Mouse (Mus musculus): ENCODE data around the gene Anxa6. TPM values are rescaled to one million over a fixed set of nuclear protein-coding genes. Genes with fewer than 3 reads are reported as not detected.

The Anxa6 gene
- total RNA-seq, 2 experiments from 2014 or later: 15.1 to 16.3 TPM

GRCm38 (mm10) chr11:55032286-55032685 lies 959 bp downstream of the Anxa6 start:
- ATAC-seq (replicated peaks; ENCODE audit: low FRiP score, poor library complexity, severe bottlenecking): no peak

GRCm38 (mm10) chr11:55031991-55032280 lies 1.3 kb downstream of the Anxa6 start:
- no peak for ATAC-seq (replicated peaks; ENCODE audit: low FRiP score, poor library complexity, severe bottlenecking)

DNA sequence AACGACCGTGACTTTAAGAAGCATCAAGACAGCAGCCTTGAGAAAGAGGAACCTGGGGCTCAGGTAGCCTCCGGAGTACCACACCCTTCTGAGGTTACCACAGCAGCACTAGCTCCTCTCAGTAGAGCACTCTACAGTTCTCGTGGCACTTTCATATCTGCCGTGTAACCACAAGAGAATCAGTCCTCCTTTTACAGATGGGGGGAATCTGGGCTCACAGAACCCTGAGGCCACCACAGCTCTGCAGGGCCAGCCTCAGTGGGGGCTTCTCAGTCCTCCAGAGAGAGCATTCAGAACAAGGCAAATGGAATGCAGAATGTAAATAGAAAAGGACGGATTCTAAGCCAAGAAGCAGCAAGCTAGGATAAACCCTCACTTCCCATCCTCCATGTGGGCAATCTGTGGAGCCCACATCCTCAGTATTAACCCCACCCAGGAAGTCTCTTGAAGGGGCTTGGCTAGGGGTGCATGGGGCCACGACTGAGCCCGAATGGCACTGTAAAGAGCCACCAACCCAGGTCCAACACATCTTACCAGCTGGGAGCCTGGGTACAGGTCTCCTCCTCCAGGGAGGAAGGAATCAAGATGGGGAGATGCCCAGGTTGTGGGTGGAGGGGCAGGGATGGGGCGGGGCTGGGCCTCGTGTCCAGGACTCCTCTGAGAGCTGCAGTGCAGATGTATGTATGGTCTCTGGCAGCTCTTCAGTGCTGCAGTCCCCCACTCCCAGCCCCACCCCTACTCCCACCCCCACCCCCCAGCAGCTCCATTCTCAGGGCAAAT lies 1.8 kb downstream of the Anxa6 start:
- ATAC-seq (replicated peaks; ENCODE audit: low FRiP score, poor library complexity, severe bottlenecking): no peak

DNA sequence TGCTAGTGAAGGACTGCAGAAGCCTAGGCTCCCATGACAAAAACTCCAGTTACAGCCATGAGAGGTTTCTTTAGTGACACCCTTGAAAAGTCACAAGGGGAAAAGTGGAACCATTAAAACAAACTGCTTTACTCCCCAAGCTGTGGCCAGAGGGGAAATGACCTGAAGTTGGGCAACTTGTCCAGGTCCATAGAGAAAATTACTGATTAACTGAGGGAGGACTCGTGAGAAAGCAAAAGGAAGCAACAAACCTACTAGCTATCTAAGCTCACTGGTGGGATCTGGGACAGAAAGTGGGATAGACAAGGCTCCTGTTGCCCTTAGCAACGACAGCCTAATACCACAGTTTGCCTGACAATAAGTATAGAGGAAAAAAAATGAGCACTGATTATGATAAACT lies 4.7 kb downstream of the Anxa6 start:
- ATAC-seq (replicated peaks; ENCODE audit: low FRiP score, poor library complexity, severe bottlenecking): no peak

GRCm38 (mm10) chr11:55027204-55027855 lies 5.9 kb downstream of the Anxa6 start:
- no peak for ATAC-seq (replicated peaks; ENCODE audit: low FRiP score, poor library complexity, severe bottlenecking)

DNA sequence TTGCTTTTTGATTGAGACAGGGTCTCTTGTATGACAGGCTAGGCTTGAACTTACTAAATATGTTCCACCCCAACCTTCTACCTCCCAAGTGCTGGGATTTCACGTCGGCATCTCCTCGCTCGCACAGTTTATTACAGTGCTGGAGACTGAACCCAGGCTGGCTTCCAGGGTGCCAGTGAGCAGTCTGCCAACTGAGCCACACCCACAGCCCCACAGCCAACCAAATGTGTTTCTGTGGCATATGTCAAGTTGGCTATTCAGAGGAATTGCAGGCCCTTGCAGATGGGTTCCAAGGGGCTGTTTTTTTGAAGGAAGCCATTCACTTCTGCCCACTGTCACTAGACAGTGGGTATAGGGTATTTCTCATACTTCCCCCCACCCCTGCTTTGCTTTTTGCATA lies 7.3 kb downstream of the Anxa6 start:
- ATAC-seq (replicated peaks; ENCODE audit: low FRiP score, poor library complexity, severe bottlenecking): no peak

GRCm38 (mm10) chr11:55023583-55023982 lies 9.7 kb downstream of the Anxa6 start:
- no peak; the same call in 1 of the 2 replicates for ATAC-seq (replicated peaks; ENCODE audit: low FRiP score, poor library complexity, severe bottlenecking)

DNA sequence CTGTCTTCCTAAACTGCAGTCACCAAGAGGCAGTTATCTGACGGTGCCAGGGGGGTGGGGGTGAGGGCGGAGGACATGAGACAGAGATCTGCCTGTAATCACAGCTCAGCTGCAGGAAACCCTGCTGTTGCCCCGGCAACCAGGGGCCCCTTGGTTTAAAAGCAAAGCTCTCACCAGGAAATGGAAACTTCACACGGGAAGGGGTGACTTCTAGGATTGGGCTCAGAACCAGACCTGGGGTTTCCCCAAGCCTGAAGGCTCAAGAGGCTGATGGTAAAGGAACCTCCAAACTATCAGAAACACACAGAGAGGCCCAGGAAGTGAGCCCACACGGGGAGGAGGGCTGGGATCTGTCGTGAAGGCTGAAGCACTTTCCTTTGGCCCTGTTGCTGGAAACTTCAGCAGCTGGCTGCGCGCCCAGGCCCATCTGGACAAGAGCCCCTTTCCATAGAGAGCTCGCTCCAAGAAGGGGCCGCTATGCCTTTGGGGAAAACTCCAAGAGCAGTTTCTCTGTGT lies 10.1 kb downstream of the Anxa6 start:
- no peak for ATAC-seq (replicated peaks; ENCODE audit: low FRiP score, poor library complexity, severe bottlenecking)

GRCm38 (mm10) chr11:55022508-55022907 lies 10.7 kb downstream of the Anxa6 start:
- ATAC-seq (replicated peaks; ENCODE audit: low FRiP score, poor library complexity, severe bottlenecking): no peak

- ATAC-seq (replicated peaks; ENCODE audit: low FRiP score, poor library complexity, severe bottlenecking): no peak
Observed at GRCm38 (mm10) chr11:55021859-55022258, 11.4 kb downstream of the Anxa6 start.

DNA sequence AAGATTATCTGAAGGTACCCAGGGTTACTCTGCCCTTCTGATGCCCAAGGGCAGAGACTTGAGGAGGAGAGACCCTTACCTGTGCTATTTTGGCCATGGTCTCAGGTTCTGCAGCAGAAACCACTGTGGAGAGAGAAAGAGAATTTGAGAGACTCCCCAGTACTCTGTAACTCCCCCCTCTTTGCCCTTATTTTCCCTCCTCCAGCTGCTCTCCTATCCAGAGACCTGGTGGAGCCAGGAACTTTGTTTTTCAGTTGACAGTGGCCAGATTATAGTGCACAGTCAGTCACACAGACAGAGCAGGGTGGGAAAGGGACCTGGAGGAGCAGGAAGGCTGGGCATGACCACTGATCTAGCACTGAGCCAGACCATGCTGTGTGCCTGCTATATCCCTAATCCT lies 11.8 kb downstream of the Anxa6 start:
- no peak for ATAC-seq (replicated peaks; ENCODE audit: low FRiP score, poor library complexity, severe bottlenecking)

GRCm38 (mm10) chr11:55019711-55020110 lies 13.5 kb downstream of the Anxa6 start:
- no peak for ATAC-seq (replicated peaks; ENCODE audit: low FRiP score, poor library complexity, severe bottlenecking)

GRCm38 (mm10) chr11:55018034-55018433 lies 15.2 kb downstream of the Anxa6 start:
- no peak for ATAC-seq (replicated peaks; ENCODE audit: low FRiP score, poor library complexity, severe bottlenecking)

GRCm38 (mm10) chr11:55017201-55017600 lies 16.0 kb downstream of the Anxa6 start:
- no peak for ATAC-seq (replicated peaks; ENCODE audit: low FRiP score, poor library complexity, severe bottlenecking)

GRCm38 (mm10) chr11:55016758-55017157 lies 16.5 kb downstream of the Anxa6 start:
- no peak for ATAC-seq (replicated peaks; ENCODE audit: low FRiP score, poor library complexity, severe bottlenecking)

GRCm38 (mm10) chr11:55015831-55016241 lies 17.4 kb downstream of the Anxa6 start:
- ATAC-seq (replicated peaks; ENCODE audit: low FRiP score, poor library complexity, severe bottlenecking): no peak

- no peak for ATAC-seq (replicated peaks; ENCODE audit: low FRiP score, poor library complexity, severe bottlenecking)
Observed at GRCm38 (mm10) chr11:55015264-55015663, 18.0 kb downstream of the Anxa6 start.

GRCm38 (mm10) chr11:55013802-55014201 lies 19.4 kb downstream of the Anxa6 start:
- no peak for ATAC-seq (replicated peaks; ENCODE audit: low FRiP score, poor library complexity, severe bottlenecking)

- ATAC-seq (replicated peaks; ENCODE audit: low FRiP score, poor library complexity, severe bottlenecking): no peak
Observed at GRCm38 (mm10) chr11:55012551-55013521, 20.4 kb downstream of the Anxa6 start.

- ATAC-seq (replicated peaks; ENCODE audit: low FRiP score, poor library complexity, severe bottlenecking): no peak
Observed at GRCm38 (mm10) chr11:55011440-55011839, 21.8 kb downstream of the Anxa6 start.

Data from erythroid progenitor cell, adult 5-6 weeks (primary cell).